Mouse (Mus musculus): ENCODE data around the gene Atg14.

GRCm38 (mm10) chr14:47544286-47544685, 26.2 kb downstream of the Atg14 start:
- TF ChIP-seq CTCF (IDR thresholded peaks at IDR 0.05; ENCODE audit: control insufficient read depth, insufficient read depth, insufficient read length), result no peak
- TF ChIP-seq USF1 (IDR thresholded peaks at IDR 0.05; ENCODE audit: low read depth), result no peak
- no peak for TF ChIP-seq MAX (IDR thresholded peaks at IDR 0.05)
- TF ChIP-seq MYOD1 (IDR thresholded peaks at IDR 0.05; ENCODE audit: control insufficient read depth, insufficient read length, low read depth), result no peak
- no peak for TF ChIP-seq MYOG (IDR thresholded peaks at IDR 0.05; ENCODE audit: control insufficient read depth, extremely low read depth, insufficient read length)
- no peak for TF ChIP-seq CEBPB (IDR thresholded peaks at IDR 0.05; ENCODE audit: low read depth)
- TF ChIP-seq FOSL1 (IDR thresholded peaks at IDR 0.05; ENCODE audit: insufficient read depth, low read length, poor library complexity, severe bottlenecking), result no peak
